Mouse (Mus musculus) E14TG2a.4 (cell line): ENCODE measurements around the gene Actl6b.

Source experiments
- CTCF ChIP-seq: conservative IDR thresholded peaks from 2 replicates; pipeline ENCODE4 v1.5.1; 2014; ENCODE audit warnings: low read length
- NANOG ChIP-seq: IDR thresholded peaks from 2 replicates; pipeline ENCODE4 v1.6.1; 2014; ENCODE audit warnings: borderline replicate concordance, low read length, mixed read lengths
- POU5F1 ChIP-seq: IDR thresholded peaks from 2 replicates; pipeline ENCODE4 v1.6.1; 2014; ENCODE audit warnings: low read length, borderline replicate concordance

- TF ChIP-seq CTCF (no peak), NANOG (no peak), POU5F1 (no peak)
These were observed 21.7 kb upstream of the Actl6b start for GRCm38 (mm10) chr5:137531414-137532130.
